Mouse (Mus musculus): ENCODE measurements around the gene Ssr4. TPM values are rescaled to one million over a fixed set of nuclear protein-coding genes. Genes with fewer than 3 reads are reported as not detected.

Gene Ssr4
- polyA plus RNA-seq, 1 experiment from 2014 or later: 122 TPM

- peak overlapping the region; percentile 44 for H3K4me3 ChIP-seq (ENCODE audit: low read depth, low read length)
- no peaks in the 10 kb centered on the region for H3K36me3 ChIP-seq (ENCODE audit: control insufficient read depth, insufficient read depth, low read length)
- peak overlapping the region; percentile 69 for H3K4me2 ChIP-seq (ENCODE audit: low read depth, severe bottlenecking)
- DNase-seq (ENCODE audit: low spot score): peak; percentile 34
- 0 out of 2 replicates have a peak, but pooled peaks cover 2% of the 10 kb centered on the region for H3K4me1 ChIP-seq (ENCODE audit: control insufficient read depth, insufficient read depth, low read length)
- H3K27ac ChIP-seq (replicated peaks; ENCODE audit: low read depth, low read length): no peak overlapping the region
- H3K9ac ChIP-seq (ENCODE audit: low read length): peak overlapping the region; percentile 47
- no peaks in the 10 kb centered on the region for H3K9me3 ChIP-seq (ENCODE audit: control insufficient read depth, low read length)
- peak; percentile 39; the same call in 1 of the 2 replicates for ATAC-seq (ENCODE audit: insufficient number of reproducible peaks, low FRiP score, low TSS enrichment, low read depth)
- 19% methylated on average over 17 of the region's 17 CpGs for WGBS
- peaks cover 16% of the 10 kb centered on the region for H3K27me3 ChIP-seq (ENCODE audit: control insufficient read depth, insufficient read depth, low read length)
These were observed 36.9 kb downstream of the Ssr4 start for GRCm38 (mm10) chrX:73823747-73824146.

- 17% methylated on average over 53 of the region's 84 CpGs for WGBS
- Histone ChIP-seq H3K9ac (ENCODE audit: low read length) (peak within 1 kb of the TSS; percentile 47), H3K4me1 (ENCODE audit: control insufficient read depth, insufficient read depth, low read length) (0 out of 2 replicates have a peak, but pooled peaks cover 2% of the 10 kb centered on the region), H3K36me3 (ENCODE audit: control insufficient read depth, insufficient read depth, low read length) (no peaks in the 10 kb centered on the region), H3K27ac (replicated peaks; ENCODE audit: low read depth, low read length) (no peak within 1 kb of the TSS), H3K4me3 (ENCODE audit: low read depth, low read length) (peak within 1 kb of the TSS; percentile 44), H3K9me3 (ENCODE audit: control insufficient read depth, low read length) (no peaks in the 10 kb centered on the region), H3K27me3 (ENCODE audit: control insufficient read depth, insufficient read depth, low read length) (peaks cover 16% of the 10 kb centered on the region), H3K4me2 (ENCODE audit: low read depth, severe bottlenecking) (peak within 1 kb of the TSS; percentile 69)
- peak; percentile 78 for ATAC-seq (ENCODE audit: insufficient number of reproducible peaks, low FRiP score, low TSS enrichment, low read depth)
- peak; percentile 64 for DNase-seq (ENCODE audit: low spot score)
These were observed 37.6 kb downstream of the Ssr4 start, which contains the start of gene Pdzd4 for GRCm38 (mm10) chrX:73824185-73825151. Pdzd4 (minus strand) TSS chrX:73824969.

- Histone ChIP-seq H3K27me3 (ENCODE audit: control insufficient read depth, insufficient read depth, low read length) (no peaks in the 10 kb centered on the region), H3K27ac (replicated peaks; ENCODE audit: low read depth, low read length) (no peak overlapping the region), H3K9me3 (ENCODE audit: control insufficient read depth, low read length) (no peaks in the 10 kb centered on the region), H3K4me3 (ENCODE audit: low read depth, low read length) (no peak overlapping the region), H3K4me1 (ENCODE audit: control insufficient read depth, insufficient read depth, low read length) (no peaks in the 10 kb centered on the region), H3K4me2 (ENCODE audit: low read depth, severe bottlenecking) (no peak overlapping the region), H3K36me3 (ENCODE audit: control insufficient read depth, insufficient read depth, low read length) (no peaks in the 10 kb centered on the region), H3K9ac (ENCODE audit: low read length) (no peak overlapping the region)
- ATAC-seq (ENCODE audit: insufficient number of reproducible peaks, low FRiP score, low TSS enrichment, low read depth) (no peak), DNase-seq (ENCODE audit: low spot score) (no peak)
- WGBS: 80% methylated on average over 1 of the region's 1 CpGs
These were observed 48.9 kb downstream of the Ssr4 start for GRCm38 (mm10) chrX:73835731-73836130.

GRCm38 (mm10) chrX:73836691-73837090, 49.9 kb downstream of the Ssr4 start:
- Histone ChIP-seq H3K27me3 (ENCODE audit: control insufficient read depth, insufficient read depth, low read length) (no peaks in the 10 kb centered on the region), H3K9ac (ENCODE audit: low read length) (no peak overlapping the region), H3K27ac (replicated peaks; ENCODE audit: low read depth, low read length) (no peak overlapping the region), H3K4me2 (ENCODE audit: low read depth, severe bottlenecking) (no peak overlapping the region), H3K9me3 (ENCODE audit: control insufficient read depth, low read length) (no peaks in the 10 kb centered on the region), H3K36me3 (ENCODE audit: control insufficient read depth, insufficient read depth, low read length) (no peaks in the 10 kb centered on the region), H3K4me1 (ENCODE audit: control insufficient read depth, insufficient read depth, low read length) (no peaks in the 10 kb centered on the region), H3K4me3 (ENCODE audit: low read depth, low read length) (no peak overlapping the region)
- WGBS: 82% methylated on average over 3 of the region's 3 CpGs
- DNase-seq (ENCODE audit: low spot score) (no peak), ATAC-seq (ENCODE audit: insufficient number of reproducible peaks, low FRiP score, low TSS enrichment, low read depth) (no peak)

Other genes with a start within 250 kb of the Ssr4 start
- gene Dusp9, start 147.6 kb upstream of the Ssr4 start, polyA plus RNA-seq (2014; fragmentation: Nextera tagmentation; extraction: Ambion mirVana): 22.0 and 28.4 TPM in 2 replicates
- gene Pnck, start 126.9 kb upstream of the Ssr4 start, polyA plus RNA-seq (2014; fragmentation: Nextera tagmentation; extraction: Ambion mirVana): 12.3 and 13.1 TPM in 2 replicates
- gene Slc6a8, start 113.9 kb upstream of the Ssr4 start, polyA plus RNA-seq (2014; fragmentation: Nextera tagmentation; extraction: Ambion mirVana): 7.7 and 8.3 TPM in 2 replicates
- 162 and 164 TPM in 2 replicates for gene Bcap31, start 70.9 kb upstream of the Ssr4 start, polyA plus RNA-seq (2014; fragmentation: Nextera tagmentation; extraction: Ambion mirVana)
- 8.5 and 10.0 TPM in 2 replicates for gene Abcd1, start 70.4 kb upstream of the Ssr4 start, polyA plus RNA-seq (2014; fragmentation: Nextera tagmentation; extraction: Ambion mirVana)
- 0.17 TPM in 1 of 2 replicates, not detected in the other for gene Plxnb3, start 29.9 kb upstream of the Ssr4 start, polyA plus RNA-seq (2014; fragmentation: Nextera tagmentation; extraction: Ambion mirVana)
- 2.5 and 3.3 TPM in 2 replicates for gene Srpk3, start 12.6 kb upstream of the Ssr4 start, polyA plus RNA-seq (2014; fragmentation: Nextera tagmentation; extraction: Ambion mirVana)
- gene Idh3g, start 131 bp upstream of the Ssr4 start, polyA plus RNA-seq (2014; fragmentation: Nextera tagmentation; extraction: Ambion mirVana): 185 and 186 TPM in 2 replicates
- 0.73 and 1.1 TPM in 2 replicates for gene Pdzd4, start 37.9 kb downstream of the Ssr4 start, polyA plus RNA-seq (2014; fragmentation: Nextera tagmentation; extraction: Ambion mirVana)
- gene Avpr2, start 105.1 kb downstream of the Ssr4 start, polyA plus RNA-seq (2014; fragmentation: Nextera tagmentation; extraction: Ambion mirVana): 0.21 and 0.35 TPM in 2 replicates
- 0.85 and 1.2 TPM in 2 replicates for gene L1cam, start 109.1 kb downstream of the Ssr4 start, polyA plus RNA-seq (2014; fragmentation: Nextera tagmentation; extraction: Ambion mirVana)
- gene Arhgap4, start 134.8 kb downstream of the Ssr4 start, polyA plus RNA-seq (2014; fragmentation: Nextera tagmentation; extraction: Ambion mirVana): 2.0 and 2.3 TPM in 2 replicates
- 156 and 159 TPM in 2 replicates for gene Naa10, start 134.9 kb downstream of the Ssr4 start, polyA plus RNA-seq (2014; fragmentation: Nextera tagmentation; extraction: Ambion mirVana)
- 9.8 and 13.2 TPM in 2 replicates for gene Renbp, start 143.8 kb downstream of the Ssr4 start, polyA plus RNA-seq (2014; fragmentation: Nextera tagmentation; extraction: Ambion mirVana)
- gene Hcfc1, start 179.3 kb downstream of the Ssr4 start, polyA plus RNA-seq (2014; fragmentation: Nextera tagmentation; extraction: Ambion mirVana): 84.0 and 85.5 TPM in 2 replicates
- 40.3 and 46.2 TPM in 2 replicates for gene Irak1, start 236.9 kb downstream of the Ssr4 start, polyA plus RNA-seq (2014; fragmentation: Nextera tagmentation; extraction: Ambion mirVana)